Mouse (Mus musculus): ENCODE results near the gene Slc25a30. TPM values are rescaled to one million over a fixed set of nuclear protein-coding genes. Genes with fewer than 3 reads are reported as not detected.

The Slc25a30 gene
- polyA plus RNA-seq, 1 experiment, result 13.0 TPM

- Histone ChIP-seq H3K36me3 (ENCODE audit: control insufficient read depth, insufficient read depth) (peaks cover 53% of the 10 kb centered on the region), H3ac (ENCODE audit: control insufficient read depth, insufficient read length) (no peak overlapping the region), H3K4me3 (no peak overlapping the region), H3K27me3 (ENCODE audit: control insufficient read depth, insufficient read depth, insufficient read length) (no peaks in the 10 kb centered on the region), H3K79me2 (ENCODE audit: control insufficient read depth, insufficient read depth) (no peaks in the 10 kb centered on the region), H3K4me2 (ENCODE audit: low read depth) (no peak overlapping the region)
- no peak for TF ChIP-seq REST (IDR thresholded peaks at IDR 0.05; ENCODE audit: insufficient read depth, insufficient read length)
- no peak for TF ChIP-seq MYOD1 (IDR thresholded peaks at IDR 0.05; ENCODE audit: control insufficient read depth in 1 of 3, insufficient read length in 2 of 3, low read depth in 2 of 3)
- no peak for TF ChIP-seq MAX (IDR thresholded peaks at IDR 0.05; ENCODE audit: low read depth)
- TF ChIP-seq MYOG (IDR thresholded peaks at IDR 0.05; ENCODE audit: control insufficient read depth in 1 of 3, insufficient read depth in 1 of 3, insufficient read length in 2 of 3, low read depth in 2 of 3), result no peak
- TF ChIP-seq USF1 (IDR thresholded peaks at IDR 0.05; ENCODE audit: low read depth), result no peak
- no peak for TF ChIP-seq SRF (IDR thresholded peaks at IDR 0.05; ENCODE audit: control insufficient read depth, insufficient read length, low read depth)
- TF ChIP-seq POLR2AphosphoS2 (IDR thresholded peaks at IDR 0.05; ENCODE audit: insufficient read length, low read depth), result no peak
- TF ChIP-seq POLR2A (IDR thresholded peaks at IDR 0.05; ENCODE audit: insufficient read length, low read depth), result no peak
- TF ChIP-seq E2F4 (IDR thresholded peaks at IDR 0.05; ENCODE audit: insufficient read depth), result no peak
These were observed 59.8 kb downstream of the Slc25a30 start for GRCm38 (mm10) chr14:75727046-75727445.

GRCm38 (mm10) chr14:75722816-75723215 lies 64.0 kb downstream of the Slc25a30 start:
- Histone ChIP-seq H3K4me2 (ENCODE audit: low read depth) (no peak overlapping the region), H3K27me3 (ENCODE audit: control insufficient read depth, insufficient read depth, insufficient read length) (no peaks in the 10 kb centered on the region), H3K79me2 (ENCODE audit: control insufficient read depth, insufficient read depth) (no peaks in the 10 kb centered on the region), H3K4me3 (no peak overlapping the region), H3ac (ENCODE audit: control insufficient read depth, insufficient read length) (no peak overlapping the region), H3K36me3 (ENCODE audit: control insufficient read depth, insufficient read depth) (peaks cover 53% of the 10 kb centered on the region)
- TF ChIP-seq SRF (IDR thresholded peaks at IDR 0.05; ENCODE audit: control insufficient read depth, insufficient read length, low read depth), result no peak
- TF ChIP-seq TCF12 (IDR thresholded peaks at IDR 0.05; ENCODE audit: insufficient read depth, poor library complexity, severe bottlenecking), result no peak
- no peak for TF ChIP-seq CEBPB (IDR thresholded peaks at IDR 0.05; ENCODE audit: insufficient read depth, poor library complexity, severe bottlenecking)
- TF ChIP-seq REST (IDR thresholded peaks at IDR 0.05; ENCODE audit: insufficient read depth, insufficient read length), result no peak
- TF ChIP-seq TCF3 (IDR thresholded peaks at IDR 0.05; ENCODE audit: insufficient read length, low read depth), result no peak
- no peak for TF ChIP-seq E2F4 (IDR thresholded peaks at IDR 0.05; ENCODE audit: insufficient read depth)
- no peak for TF ChIP-seq POLR2A (IDR thresholded peaks at IDR 0.05; ENCODE audit: insufficient read length, low read depth)
- no peak for TF ChIP-seq MAX (IDR thresholded peaks at IDR 0.05; ENCODE audit: low read depth)
- TF ChIP-seq USF1 (IDR thresholded peaks at IDR 0.05; ENCODE audit: low read depth), result no peak

DNA sequence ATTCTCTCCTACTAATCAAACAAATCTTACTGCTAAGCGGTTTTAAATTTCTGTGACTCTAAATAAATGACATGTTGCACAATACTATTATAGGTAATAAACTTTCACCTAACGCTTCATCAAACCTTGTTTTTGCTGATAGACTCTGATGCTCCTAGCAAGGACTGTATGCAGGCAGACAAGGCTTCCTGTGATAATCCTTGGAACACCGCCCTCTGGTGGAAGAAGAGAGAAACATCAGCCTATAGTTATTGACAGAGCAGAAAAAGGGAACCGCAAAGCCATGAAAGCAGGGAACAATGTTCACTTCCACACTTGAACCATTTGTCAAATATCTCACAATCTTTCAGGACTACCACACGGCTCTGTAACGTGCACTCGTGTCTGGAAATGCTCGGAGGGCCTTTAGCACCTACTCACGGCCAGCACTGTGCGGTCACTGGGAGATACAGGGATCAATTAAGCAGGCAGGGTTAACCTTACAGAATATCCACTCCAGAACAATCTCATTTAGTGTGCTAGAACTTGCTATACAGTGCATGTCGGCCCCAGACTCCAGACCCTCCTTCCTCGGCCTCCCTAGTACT lies 64.8 kb downstream of the Slc25a30 start:
- peaks cover 45% of the 10 kb centered on the region for H3K36me3 ChIP-seq (ENCODE audit: control insufficient read depth, insufficient read depth)
- no peak overlapping the region for H3ac ChIP-seq (ENCODE audit: control insufficient read depth, insufficient read length)
- no peaks in the 10 kb centered on the region for H3K79me2 ChIP-seq (ENCODE audit: control insufficient read depth, insufficient read depth)
- no peak overlapping the region for H3K4me3 ChIP-seq
- H3K27me3 ChIP-seq (ENCODE audit: control insufficient read depth, insufficient read depth, insufficient read length), result no peaks in the 10 kb centered on the region
- no peak for TF ChIP-seq E2F4 (IDR thresholded peaks at IDR 0.05; ENCODE audit: insufficient read depth)
- TF ChIP-seq POLR2AphosphoS2 (IDR thresholded peaks at IDR 0.05; ENCODE audit: insufficient read length, low read depth), result no peak
- TF ChIP-seq MYOG (IDR thresholded peaks at IDR 0.05; ENCODE audit: control insufficient read depth in 1 of 3, insufficient read depth in 1 of 3, insufficient read length in 2 of 3, low read depth in 2 of 3), result no peak
- no peak for TF ChIP-seq USF1 (IDR thresholded peaks at IDR 0.05; ENCODE audit: low read depth)
- TF ChIP-seq SRF (IDR thresholded peaks at IDR 0.05; ENCODE audit: control insufficient read depth, insufficient read length, low read depth), result no peak
- TF ChIP-seq MYOD1 (IDR thresholded peaks at IDR 0.05; ENCODE audit: control insufficient read depth in 1 of 3, insufficient read length in 2 of 3, low read depth in 2 of 3), result no peak
- no peak for TF ChIP-seq MAX (IDR thresholded peaks at IDR 0.05; ENCODE audit: low read depth)
- no peak for TF ChIP-seq TCF3 (IDR thresholded peaks at IDR 0.05; ENCODE audit: insufficient read length, low read depth)
- no peak for TF ChIP-seq CEBPB (IDR thresholded peaks at IDR 0.05; ENCODE audit: insufficient read depth, poor library complexity, severe bottlenecking)
- TF ChIP-seq REST (IDR thresholded peaks at IDR 0.05; ENCODE audit: insufficient read depth, insufficient read length), result no peak
- no peak for TF ChIP-seq TCF12 (IDR thresholded peaks at IDR 0.05; ENCODE audit: insufficient read depth, poor library complexity, severe bottlenecking)
- no peak for TF ChIP-seq POLR2A (IDR thresholded peaks at IDR 0.05; ENCODE audit: insufficient read length, low read depth)
- H3K4me2 ChIP-seq (ENCODE audit: low read depth), result no peak overlapping the region

GRCm38 (mm10) chr14:75720121-75720520 lies 66.7 kb downstream of the Slc25a30 start:
- no peak overlapping the region for H3ac ChIP-seq (ENCODE audit: control insufficient read depth, insufficient read length)
- TF ChIP-seq USF1 (IDR thresholded peaks at IDR 0.05; ENCODE audit: low read depth), result no peak
- no peak for TF ChIP-seq CEBPB (IDR thresholded peaks at IDR 0.05; ENCODE audit: insufficient read depth, poor library complexity, severe bottlenecking)
- TF ChIP-seq POLR2A (IDR thresholded peaks at IDR 0.05; ENCODE audit: insufficient read length, low read depth), result no peak
- TF ChIP-seq MYOG (IDR thresholded peaks at IDR 0.05; ENCODE audit: control insufficient read depth in 1 of 3, insufficient read depth in 1 of 3, insufficient read length in 2 of 3, low read depth in 2 of 3), result no peak
- TF ChIP-seq TCF3 (IDR thresholded peaks at IDR 0.05; ENCODE audit: insufficient read length, low read depth), result no peak
- TF ChIP-seq MYOD1 (IDR thresholded peaks at IDR 0.05; ENCODE audit: control insufficient read depth in 1 of 3, insufficient read length in 2 of 3, low read depth in 2 of 3), result no peak
- TF ChIP-seq TCF12 (IDR thresholded peaks at IDR 0.05; ENCODE audit: insufficient read depth, poor library complexity, severe bottlenecking), result no peak
- TF ChIP-seq E2F4 (IDR thresholded peaks at IDR 0.05; ENCODE audit: insufficient read depth), result no peak
- no peak for TF ChIP-seq POLR2AphosphoS2 (IDR thresholded peaks at IDR 0.05; ENCODE audit: insufficient read length, low read depth)
- no peak overlapping the region for H3K4me3 ChIP-seq
- peaks cover 39% of the 10 kb centered on the region for H3K36me3 ChIP-seq (ENCODE audit: control insufficient read depth, insufficient read depth)
- H3K4me2 ChIP-seq (ENCODE audit: low read depth), result no peak overlapping the region
- H3K27me3 ChIP-seq (ENCODE audit: control insufficient read depth, insufficient read depth, insufficient read length), result no peaks in the 10 kb centered on the region
- no peaks in the 10 kb centered on the region for H3K79me2 ChIP-seq (ENCODE audit: control insufficient read depth, insufficient read depth)

- Histone ChIP-seq H3K27me3 (ENCODE audit: control insufficient read depth, insufficient read depth, insufficient read length) (no peaks in the 10 kb centered on the region), H3K4me2 (ENCODE audit: low read depth) (no peak overlapping the region), H3K79me2 (ENCODE audit: control insufficient read depth, insufficient read depth) (no peaks in the 10 kb centered on the region), H3ac (ENCODE audit: control insufficient read depth, insufficient read length) (no peak overlapping the region), H3K4me3 (no peak overlapping the region), H3K36me3 (ENCODE audit: control insufficient read depth, insufficient read depth) (peaks cover 37% of the 10 kb centered on the region)
- TF ChIP-seq TCF12 (IDR thresholded peaks at IDR 0.05; ENCODE audit: insufficient read depth, poor library complexity, severe bottlenecking) (no peak), USF1 (IDR thresholded peaks at IDR 0.05; ENCODE audit: low read depth) (no peak), POLR2AphosphoS2 (IDR thresholded peaks at IDR 0.05; ENCODE audit: insufficient read length, low read depth) (no peak), E2F4 (IDR thresholded peaks at IDR 0.05; ENCODE audit: insufficient read depth) (no peak), MYOG (IDR thresholded peaks at IDR 0.05; ENCODE audit: control insufficient read depth in 1 of 3, insufficient read depth in 1 of 3, insufficient read length in 2 of 3, low read depth in 2 of 3) (no peak), REST (IDR thresholded peaks at IDR 0.05; ENCODE audit: insufficient read depth, insufficient read length) (no peak), POLR2A (IDR thresholded peaks at IDR 0.05; ENCODE audit: insufficient read length, low read depth) (no peak)
These were observed 70.4 kb downstream of the Slc25a30 start for GRCm38 (mm10) chr14:75716410-75716809.

All from myocyte (in vitro differentiated cells).